Mouse (Mus musculus) B cell, adult (primary cell): ENCODE results near the gene Bpifb5. TPM values are rescaled to one million over a fixed set of nuclear protein-coding genes. Genes with fewer than 3 reads are reported as not detected.

Experiments used
- total RNA-seq: library from RNA; stranded (reverse); gene quantifications from 4 replicates; pipeline ENCODE4 v1.2.4, GENCODE M21; 2023; ENCODE audit not compliant: inconsistent age

The Bpifb5 gene
- not detected in 4 replicates for total RNA-seq

DNA sequence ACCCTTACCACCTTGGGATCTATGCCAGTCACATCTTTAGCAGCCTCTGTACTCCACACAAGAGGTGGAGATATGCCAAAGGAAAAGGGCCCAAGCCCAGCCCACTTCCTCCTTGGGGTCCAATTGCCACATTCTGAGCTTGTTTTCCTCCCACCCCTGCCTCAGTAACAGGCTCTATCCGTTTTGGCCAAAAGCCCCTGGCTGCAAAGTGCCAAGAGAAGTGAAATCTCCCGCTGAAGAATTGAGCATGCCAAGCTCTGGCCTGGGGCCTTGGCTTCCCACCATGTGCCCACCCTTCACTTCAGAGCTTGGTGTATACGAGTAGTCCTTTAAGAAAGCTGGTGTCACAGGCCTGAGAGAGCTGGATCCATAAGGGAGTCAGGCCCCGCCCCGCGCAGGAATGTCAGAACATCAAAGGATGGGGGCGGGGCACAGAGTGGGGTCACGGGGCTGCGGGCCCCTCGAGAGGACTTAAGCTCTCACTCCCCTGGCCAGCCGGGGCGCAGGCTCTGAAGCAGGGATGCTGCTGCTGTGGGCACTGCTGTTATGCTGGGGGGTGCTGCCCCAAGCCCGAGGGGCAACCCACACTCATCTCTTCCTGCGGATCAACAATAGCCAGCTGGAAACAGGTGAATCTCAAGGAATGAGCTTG, at the start of gene Bpifb5:
Gene Bpifb5 (plus strand): TSS at position 478 of the 652 bp plus-strand sequence.

DNA sequence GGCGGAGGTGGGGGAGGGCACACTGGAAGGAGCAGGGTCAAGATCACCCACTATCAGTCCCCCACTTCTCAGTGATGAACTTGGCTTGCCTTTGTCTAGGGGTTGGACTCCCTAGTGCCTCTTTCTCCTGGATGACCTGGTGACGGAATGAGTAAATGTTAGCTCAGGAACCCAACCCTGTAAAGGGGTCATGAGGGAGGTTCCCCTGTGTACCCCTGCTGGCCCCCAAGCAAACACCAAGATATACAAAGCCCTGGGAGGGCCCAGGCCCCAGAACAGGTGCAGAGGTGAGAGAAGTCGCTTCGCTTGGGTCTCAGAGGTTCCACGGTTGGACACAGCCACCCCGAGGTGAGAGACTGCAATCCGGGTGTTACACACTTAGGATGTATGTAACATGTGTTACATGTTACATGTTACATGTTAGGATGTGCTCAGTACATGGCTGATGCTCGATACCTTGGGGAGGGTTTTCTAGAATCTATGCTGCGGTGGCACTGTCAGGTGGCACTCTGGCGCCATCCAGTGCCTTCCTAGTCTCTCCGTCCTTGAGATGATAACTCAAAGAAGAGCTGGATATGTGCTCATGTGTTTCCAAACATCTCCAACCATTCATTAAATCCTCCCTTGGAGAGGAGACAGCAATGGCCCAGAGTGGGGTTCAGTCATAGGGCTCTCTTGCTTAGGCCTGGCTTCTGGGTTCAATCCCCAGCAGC, 32.8 kb upstream of the Bpifb5 start, which contains the start of gene Bpifb1:
Gene Bpifb1 (plus strand): TSS at position 273 of the 713 bp plus-strand sequence.

DNA sequence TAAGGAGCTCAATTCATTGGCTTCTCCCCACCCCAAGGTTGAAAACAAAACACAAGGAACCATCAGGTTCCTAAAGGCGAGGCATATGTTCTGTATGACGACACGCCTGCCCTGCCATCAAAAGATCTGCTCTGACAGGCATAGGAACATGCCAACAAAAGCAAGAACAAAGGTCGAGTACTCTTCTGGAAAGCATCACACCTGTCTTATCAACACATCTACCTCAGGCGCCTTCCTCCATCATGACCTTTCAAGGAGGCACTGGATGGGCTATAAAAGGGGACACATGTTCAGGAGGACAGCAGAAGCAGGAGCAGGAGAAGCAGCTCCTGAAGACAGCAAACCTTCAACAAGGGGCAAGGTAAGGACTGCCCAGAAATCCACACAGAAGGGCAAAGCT, 34.0 kb downstream of the Bpifb5 start, which contains the start of gene Bpifb9a:
Gene Bpifb9a (plus strand): TSS at position 301 of the 400 bp plus-strand sequence.

Other genes starting within 250 kb of the Bpifb5 start
- not detected in 4 replicates for gene Bpifa6, start 248.8 kb upstream of the Bpifb5 start, total RNA-seq
- gene Bpifa2, start 215.5 kb upstream of the Bpifb5 start, total RNA-seq, result not detected in 4 replicates
- not detected in 4 replicates for gene Bpifa3, start 93.4 kb upstream of the Bpifb5 start, total RNA-seq
- not detected in 4 replicates for gene Bpifa1, start 80.9 kb upstream of the Bpifb5 start, total RNA-seq
- gene Bpifa5, start 61.1 kb upstream of the Bpifb5 start, total RNA-seq, result not detected in 4 replicates
- gene Bpifb1, start 32.9 kb upstream of the Bpifb5 start, total RNA-seq, result not detected in 4 replicates
- gene Bpifb9a, start 34.1 kb downstream of the Bpifb5 start, total RNA-seq, result not detected in 4 replicates
- gene Bpifb9b, start 83.5 kb downstream of the Bpifb5 start, total RNA-seq, result not detected in 4 replicates
- 11.2 to 15.6 TPM (median 12.6 TPM) in 4 replicates for gene Cdk5rap1, start 149.3 kb downstream of the Bpifb5 start, total RNA-seq
- gene Snta1, start 184.4 kb downstream of the Bpifb5 start, total RNA-seq, result 0.39 TPM in 1 of 4 replicates, not detected in the others
- gene Cbfa2t2, start 212.7 kb downstream of the Bpifb5 start, total RNA-seq, result 28.6 to 41.1 TPM (median 38.0 TPM) in 4 replicates